Mouse (Mus musculus): ENCODE measurements around the gene Asic2. TPM values are rescaled to one million over a fixed set of nuclear protein-coding genes. Genes with fewer than 3 reads are reported as not detected.
A peak's percentile ranks its signal among the peaks of the same experiment; 100 is the strongest.

Gene Asic2
- polyA plus RNA-seq, 1 experiment from 2014 or later = 3.1 TPM

GRCm38 (mm10) chr11:81531906-81532305, 436.4 kb downstream of the Asic2 start:
- WGBS = 8% methylated on average over 6 of the region's 6 CpGs

GRCm38 (mm10) chr11:81522927-81523326, 445.3 kb downstream of the Asic2 start:
- WGBS = 58% methylated on average over 1 of the region's 1 CpGs

More at GRCm38 (mm10) chr11:81531906-81532305, 436.4 kb downstream of the Asic2 start:
- Histone ChIP-seq H3K27me3 (no peaks in the 10 kb centered on the region), H3K9ac (replicated peaks) (no peak overlapping the region), H3K4me3 (no peak overlapping the region), H3K27ac (replicated peaks) (no peak overlapping the region), H3K36me3 (no peaks in the 10 kb centered on the region), H3K4me1 (peaks cover 6% of the 10 kb centered on the region; the same call in 1 of the 2 replicates), H3K4me2 (replicated peaks) (no peak overlapping the region), H3K9me3 (no peaks in the 10 kb centered on the region)
- no peak for ATAC-seq (ENCODE audit: low FRiP score, low read depth)

GRCm38 (mm10) chr11:81521881-81522280, 446.4 kb downstream of the Asic2 start:
- no peak overlapping the region for H3K27ac ChIP-seq (replicated peaks)
- no peaks in the 10 kb centered on the region for H3K9me3 ChIP-seq
- no peaks in the 10 kb centered on the region for H3K36me3 ChIP-seq
- H3K4me1 ChIP-seq = peaks cover 30% of the 10 kb centered on the region
- H3K27me3 ChIP-seq = no peaks in the 10 kb centered on the region
- WGBS = 81% methylated on average over 4 of the region's 4 CpGs
- H3K9ac ChIP-seq (replicated peaks) = no peak overlapping the region
- H3K4me3 ChIP-seq = no peak overlapping the region
- ATAC-seq (ENCODE audit: low FRiP score, low read depth) = no peak
- no peak overlapping the region for H3K4me2 ChIP-seq (replicated peaks)

More at GRCm38 (mm10) chr11:81522927-81523326, 445.3 kb downstream of the Asic2 start:
- H3K27me3 ChIP-seq = no peaks in the 10 kb centered on the region
- H3K36me3 ChIP-seq = no peaks in the 10 kb centered on the region
- H3K9me3 ChIP-seq = no peaks in the 10 kb centered on the region
- peaks cover 26% of the 10 kb centered on the region for H3K4me1 ChIP-seq
- no peak for ATAC-seq (ENCODE audit: low FRiP score, low read depth)
- no peak overlapping the region for H3K4me2 ChIP-seq (replicated peaks)
- H3K27ac ChIP-seq (replicated peaks) = peak overlapping the region; percentile 20; the same call in 1 of the 2 replicates
- H3K9ac ChIP-seq (replicated peaks) = no peak overlapping the region
- H3K4me3 ChIP-seq = no peak overlapping the region

- ATAC-seq (ENCODE audit: low FRiP score, low read depth) = no peak
- no peaks in the 10 kb centered on the region for H3K27me3 ChIP-seq
- H3K4me1 ChIP-seq = peaks cover 30% of the 10 kb centered on the region
- H3K9me3 ChIP-seq = no peaks in the 10 kb centered on the region
- no peak overlapping the region for H3K4me3 ChIP-seq
- WGBS = 41% methylated on average over 14 of the region's 14 CpGs
- H3K27ac ChIP-seq (replicated peaks) = no peak overlapping the region
- H3K4me2 ChIP-seq (replicated peaks) = 0 out of 2 replicates have a peak overlapping the region, but pooled peaks have one; percentile 2
- no peak overlapping the region for H3K9ac ChIP-seq (replicated peaks)
- H3K36me3 ChIP-seq = no peaks in the 10 kb centered on the region
Observed at GRCm38 (mm10) chr11:81518001-81518955, 450.0 kb downstream of the Asic2 start.

- Histone ChIP-seq H3K27ac (replicated peaks) (no peak overlapping the region), H3K4me1 (peaks cover 19% of the 10 kb centered on the region), H3K4me3 (no peak overlapping the region), H3K27me3 (no peaks in the 10 kb centered on the region), H3K9ac (replicated peaks) (no peak overlapping the region), H3K36me3 (no peaks in the 10 kb centered on the region), H3K9me3 (no peaks in the 10 kb centered on the region), H3K4me2 (replicated peaks) (no peak overlapping the region)
- WGBS = 75% methylated on average over 3 of the region's 3 CpGs
- no peak for ATAC-seq (ENCODE audit: low FRiP score, low read depth)
Observed at GRCm38 (mm10) chr11:81515754-81516153, 452.5 kb downstream of the Asic2 start.

- Histone ChIP-seq H3K4me2 (replicated peaks) (no peak overlapping the region), H3K9me3 (no peaks in the 10 kb centered on the region), H3K36me3 (no peaks in the 10 kb centered on the region), H3K4me3 (no peak overlapping the region), H3K27ac (replicated peaks) (no peak overlapping the region), H3K9ac (replicated peaks) (no peak overlapping the region), H3K4me1 (peaks cover 11% of the 10 kb centered on the region; the same call in 1 of the 2 replicates), H3K27me3 (no peaks in the 10 kb centered on the region)
- no peak for ATAC-seq (ENCODE audit: low FRiP score, low read depth)
- WGBS = 88% methylated on average over 10 of the region's 10 CpGs
Observed at GRCm38 (mm10) chr11:81512434-81512833, 455.8 kb downstream of the Asic2 start.

GRCm38 (mm10) chr11:81511401-81511800, 456.9 kb downstream of the Asic2 start:
- WGBS = 64% methylated on average over 4 of the region's 4 CpGs
- H3K9me3 ChIP-seq = no peaks in the 10 kb centered on the region
- no peak overlapping the region for H3K27ac ChIP-seq (replicated peaks)
- peaks cover 11% of the 10 kb centered on the region; the same call in 1 of the 2 replicates for H3K4me1 ChIP-seq
- H3K27me3 ChIP-seq = no peaks in the 10 kb centered on the region
- no peak overlapping the region for H3K4me2 ChIP-seq (replicated peaks)
- H3K36me3 ChIP-seq = no peaks in the 10 kb centered on the region
- H3K4me3 ChIP-seq = no peak overlapping the region
- ATAC-seq (ENCODE audit: low FRiP score, low read depth) = no peak
- no peak overlapping the region for H3K9ac ChIP-seq (replicated peaks)

- H3K27ac ChIP-seq (replicated peaks) = no peak overlapping the region
- ATAC-seq (ENCODE audit: low FRiP score, low read depth) = no peak
- 64% methylated on average over 8 of the region's 8 CpGs for WGBS
- H3K9me3 ChIP-seq = no peaks in the 10 kb centered on the region
- no peaks in the 10 kb centered on the region for H3K27me3 ChIP-seq
- H3K4me3 ChIP-seq = no peak overlapping the region
- H3K9ac ChIP-seq (replicated peaks) = no peak overlapping the region
- H3K4me2 ChIP-seq (replicated peaks) = no peak overlapping the region
- H3K36me3 ChIP-seq = no peaks in the 10 kb centered on the region
- peaks cover 11% of the 10 kb centered on the region; the same call in 1 of the 2 replicates for H3K4me1 ChIP-seq
Observed at GRCm38 (mm10) chr11:81508385-81509233, 459.6 kb downstream of the Asic2 start.

GRCm38 (mm10) chr11:81504791-81505430, 463.3 kb downstream of the Asic2 start:
- Histone ChIP-seq H3K9ac (replicated peaks) (no peak overlapping the region), H3K4me3 (no peak overlapping the region), H3K27ac (replicated peaks) (no peak overlapping the region), H3K27me3 (no peaks in the 10 kb centered on the region), H3K4me1 (peaks cover 36% of the 10 kb centered on the region), H3K4me2 (replicated peaks) (no peak overlapping the region), H3K9me3 (no peaks in the 10 kb centered on the region), H3K36me3 (no peaks in the 10 kb centered on the region)
- WGBS = 84% methylated on average over 8 of the region's 8 CpGs
- ATAC-seq (ENCODE audit: low FRiP score, low read depth) = no peak

- peak overlapping the region; percentile 46 for H3K27ac ChIP-seq (replicated peaks)
- no peaks in the 10 kb centered on the region for H3K27me3 ChIP-seq
- ATAC-seq (ENCODE audit: low FRiP score, low read depth) = no peak
- WGBS = 24% methylated on average over 14 of the region's 14 CpGs
- H3K4me2 ChIP-seq (replicated peaks) = 0 out of 2 replicates have a peak overlapping the region, but pooled peaks have one; percentile 3
- H3K4me3 ChIP-seq = no peak overlapping the region
- H3K36me3 ChIP-seq = no peaks in the 10 kb centered on the region
- no peaks in the 10 kb centered on the region for H3K9me3 ChIP-seq
- H3K4me1 ChIP-seq = peaks cover 58% of the 10 kb centered on the region
- H3K9ac ChIP-seq (replicated peaks) = no peak overlapping the region
Observed at GRCm38 (mm10) chr11:81501473-81502246, 466.6 kb downstream of the Asic2 start.

GRCm38 (mm10) chr11:81498990-81499389, 469.3 kb downstream of the Asic2 start:
- no peak for ATAC-seq (ENCODE audit: low FRiP score, low read depth)
- H3K36me3 ChIP-seq = no peaks in the 10 kb centered on the region
- H3K27me3 ChIP-seq = no peaks in the 10 kb centered on the region
- H3K9ac ChIP-seq (replicated peaks) = no peak overlapping the region
- peaks cover 64% of the 10 kb centered on the region for H3K4me1 ChIP-seq
- H3K4me2 ChIP-seq (replicated peaks) = no peak overlapping the region
- 68% methylated on average over 1 of the region's 1 CpGs for WGBS
- H3K4me3 ChIP-seq = no peak overlapping the region
- no peaks in the 10 kb centered on the region for H3K9me3 ChIP-seq
- H3K27ac ChIP-seq (replicated peaks) = no peak overlapping the region
